Mouse (Mus musculus) spleen, postnatal 4 days (tissue): ENCODE data around the gene Cars.

Source experiments
- DNase-seq, 2 experiments: peaks; one replicate each; pipeline ENCODE4 v3.0.0; 2022; ENCODE audit warnings: low spot score in 2 of 2

The Cars gene

GRCm38 (mm10) chr7:143511335-143511712 is 88.6 kb downstream of the Cars start:
- DNase-seq: no peak

- no peak for DNase-seq
These were observed 89.1 kb downstream of the Cars start for GRCm38 (mm10) chr7:143510593-143511334.

- DNase-seq: no peak
These were observed 90.3 kb downstream of the Cars start for GRCm38 (mm10) chr7:143509566-143509965.
